Mouse (Mus musculus): Measurements from ENCODE around the gene Mfap1b. TPM values are rescaled to one million over a fixed set of nuclear protein-coding genes. Genes with fewer than 3 reads are reported as not detected.
A peak's percentile ranks its signal among the peaks of the same experiment; 100 is the strongest.

The Mfap1b gene
- polyA plus RNA-seq, 1 experiment from 2014 or later: 74.3 TPM

- Histone ChIP-seq H3K4me3 (peak within 1 kb of the TSS; percentile 78), H3K4me2 (peak within 1 kb of the TSS; percentile 75), H3K36me3 (peaks cover 47% of the 10 kb centered on the region), H3K9me3 (no peaks in the 10 kb centered on the region), H3K4me1 (replicated peaks) (peaks cover 21% of the 10 kb centered on the region), H3K27me3 (no peaks in the 10 kb centered on the region), H3K9ac (peak within 1 kb of the TSS; percentile 90), H3K27ac (replicated peaks) (peak within 1 kb of the TSS; percentile 80)
- peak; percentile 93 for ATAC-seq (ENCODE audit: low read depth)
- 5% methylated on average over 41 of the region's 41 CpGs for WGBS
Measured at GRCm38 (mm10) chr2:121456692-121457642, 16.9 kb downstream of the Mfap1b start, which contains the start of gene Serinc4. Gene Serinc4 (minus strand): TSS chr2:121456781.

- WGBS: 86% methylated on average over 5 of the region's 5 CpGs
- no peaks in the 10 kb centered on the region for H3K27me3 ChIP-seq
- no peak overlapping the region for H3K9ac ChIP-seq
- H3K9me3 ChIP-seq: no peaks in the 10 kb centered on the region
- H3K4me1 ChIP-seq (replicated peaks): peaks cover 31% of the 10 kb centered on the region
- H3K4me2 ChIP-seq: no peak overlapping the region
- no peak for ATAC-seq (ENCODE audit: low read depth)
- H3K36me3 ChIP-seq: peaks cover 47% of the 10 kb centered on the region
- H3K4me3 ChIP-seq: no peak overlapping the region
- H3K27ac ChIP-seq (replicated peaks): no peak overlapping the region
Measured at GRCm38 (mm10) chr2:121455534-121455933, 18.3 kb downstream of the Mfap1b start.

- Histone ChIP-seq H3K9ac (no peak overlapping the region), H3K9me3 (no peaks in the 10 kb centered on the region), H3K27ac (replicated peaks) (no peak overlapping the region), H3K4me1 (replicated peaks) (peaks cover 37% of the 10 kb centered on the region), H3K27me3 (no peaks in the 10 kb centered on the region), H3K4me3 (no peak overlapping the region), H3K36me3 (peaks cover 31% of the 10 kb centered on the region), H3K4me2 (no peak overlapping the region)
- 92% methylated on average over 6 of the region's 6 CpGs for WGBS
- no peak for ATAC-seq (ENCODE audit: low read depth)
Measured at GRCm38 (mm10) chr2:121453917-121454316, 19.9 kb downstream of the Mfap1b start.

DNA sequence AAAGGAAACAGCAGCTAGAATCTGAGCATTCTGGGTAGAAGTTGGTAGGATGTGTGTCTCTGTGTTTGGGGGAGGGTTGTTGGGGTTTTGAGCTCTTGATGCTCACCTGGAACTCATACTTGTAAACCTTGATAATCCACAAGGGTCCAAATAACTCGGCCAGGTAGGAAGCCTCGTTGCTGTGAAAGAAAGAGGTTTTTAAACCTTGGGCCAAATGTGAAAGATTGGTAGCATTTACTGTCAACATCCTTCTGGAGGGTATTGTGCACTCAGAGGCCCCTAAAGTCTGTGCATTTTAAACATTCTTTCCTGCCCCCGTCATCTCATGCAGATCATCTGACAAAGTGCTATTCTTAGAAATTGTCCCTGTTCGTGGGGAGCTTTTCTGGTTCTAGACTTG lies 20.9 kb downstream of the Mfap1b start, which contains the start of gene Hypk:
Gene Hypk (plus strand): TSS at position 301 of the 400 bp plus-strand sequence.
- peaks cover 38% of the 10 kb centered on the region for H3K4me1 ChIP-seq (replicated peaks)
- peaks cover 24% of the 10 kb centered on the region for H3K36me3 ChIP-seq
- ATAC-seq (ENCODE audit: low read depth): no peak
- no peak within 1 kb of the TSS for H3K9ac ChIP-seq
- 91% methylated on average over 4 of the region's 4 CpGs for WGBS
- H3K9me3 ChIP-seq: no peaks in the 10 kb centered on the region
- H3K27me3 ChIP-seq: no peaks in the 10 kb centered on the region
- no peak within 1 kb of the TSS for H3K27ac ChIP-seq (replicated peaks)
- no peak within 1 kb of the TSS for H3K4me2 ChIP-seq
- H3K4me3 ChIP-seq: no peak within 1 kb of the TSS

DNA sequence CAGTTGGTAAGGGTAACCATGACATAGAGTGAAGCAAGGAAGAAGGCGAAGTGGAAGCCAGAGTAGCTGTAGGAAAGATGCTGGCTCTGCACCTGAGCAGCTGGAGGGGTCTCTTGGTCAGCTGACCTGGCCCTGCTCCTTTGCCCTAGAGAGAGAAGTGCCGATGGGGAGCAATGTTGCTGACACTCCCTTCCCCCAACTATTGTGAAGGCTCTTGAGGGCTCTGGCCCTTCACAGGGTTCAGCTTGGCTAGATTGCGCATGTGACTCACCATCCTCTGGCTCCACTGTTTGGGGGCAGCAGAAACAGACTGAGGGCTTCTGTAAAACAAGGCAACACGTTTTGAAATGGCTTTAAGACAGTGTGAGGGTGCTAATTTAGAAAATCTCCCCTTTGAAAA lies 21.5 kb downstream of the Mfap1b start:
- 79% methylated on average over 4 of the region's 4 CpGs for WGBS
- H3K27ac ChIP-seq (replicated peaks): no peak overlapping the region
- H3K27me3 ChIP-seq: no peaks in the 10 kb centered on the region
- no peak overlapping the region for H3K4me3 ChIP-seq
- no peak for ATAC-seq (ENCODE audit: low read depth)
- no peaks in the 10 kb centered on the region for H3K9me3 ChIP-seq
- H3K4me2 ChIP-seq: no peak overlapping the region
- peaks cover 35% of the 10 kb centered on the region for H3K4me1 ChIP-seq (replicated peaks)
- peaks cover 24% of the 10 kb centered on the region for H3K36me3 ChIP-seq
- no peak overlapping the region for H3K9ac ChIP-seq

DNA sequence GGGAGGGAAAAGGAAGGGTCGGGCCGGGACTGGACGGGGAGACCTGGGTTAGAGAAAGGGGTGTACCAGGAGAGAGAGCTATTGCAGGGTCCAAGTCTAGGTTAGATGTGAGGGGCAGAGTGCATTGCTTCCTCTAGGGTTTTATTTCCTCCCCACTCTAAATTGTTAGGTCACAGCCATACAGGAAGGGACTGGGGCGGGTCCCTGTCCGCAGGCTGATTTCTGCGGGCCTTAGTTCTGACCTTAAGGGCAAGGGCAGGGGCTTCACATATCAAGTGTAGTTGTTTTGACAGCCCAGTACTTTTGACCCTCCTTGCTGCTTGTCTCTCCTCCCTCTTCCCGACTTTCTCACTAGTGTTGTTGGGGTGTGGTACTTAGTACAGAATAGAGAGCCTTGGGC lies 23.8 kb downstream of the Mfap1b start:
- Histone ChIP-seq H3K4me2 (peak overlapping the region; percentile 76), H3K4me3 (peak overlapping the region; percentile 97), H3K27ac (replicated peaks) (peak overlapping the region; percentile 98), H3K4me1 (replicated peaks) (peaks cover 29% of the 10 kb centered on the region), H3K9me3 (no peaks in the 10 kb centered on the region), H3K9ac (peak overlapping the region; percentile 94), H3K36me3 (peaks cover 24% of the 10 kb centered on the region), H3K27me3 (no peaks in the 10 kb centered on the region)
- peak; percentile 3; the same call in 1 of the 2 replicates for ATAC-seq (ENCODE audit: low read depth)
- WGBS: under 1% methylated on average over 7 of the region's 7 CpGs

- Histone ChIP-seq H3K27me3 (no peaks in the 10 kb centered on the region), H3K9ac (peak overlapping the region; percentile 94), H3K36me3 (peaks cover 24% of the 10 kb centered on the region), H3K4me3 (peak overlapping the region; percentile 97), H3K4me1 (replicated peaks) (peaks cover 29% of the 10 kb centered on the region), H3K27ac (replicated peaks) (peak overlapping the region; percentile 98), H3K9me3 (no peaks in the 10 kb centered on the region), H3K4me2 (peak overlapping the region; percentile 76)
- WGBS: under 1% methylated on average over 54 of the region's 54 CpGs
- ATAC-seq (ENCODE audit: low read depth): peak; percentile 68
Measured at GRCm38 (mm10) chr2:121449545-121450011, 24.3 kb downstream of the Mfap1b start.

DNA sequence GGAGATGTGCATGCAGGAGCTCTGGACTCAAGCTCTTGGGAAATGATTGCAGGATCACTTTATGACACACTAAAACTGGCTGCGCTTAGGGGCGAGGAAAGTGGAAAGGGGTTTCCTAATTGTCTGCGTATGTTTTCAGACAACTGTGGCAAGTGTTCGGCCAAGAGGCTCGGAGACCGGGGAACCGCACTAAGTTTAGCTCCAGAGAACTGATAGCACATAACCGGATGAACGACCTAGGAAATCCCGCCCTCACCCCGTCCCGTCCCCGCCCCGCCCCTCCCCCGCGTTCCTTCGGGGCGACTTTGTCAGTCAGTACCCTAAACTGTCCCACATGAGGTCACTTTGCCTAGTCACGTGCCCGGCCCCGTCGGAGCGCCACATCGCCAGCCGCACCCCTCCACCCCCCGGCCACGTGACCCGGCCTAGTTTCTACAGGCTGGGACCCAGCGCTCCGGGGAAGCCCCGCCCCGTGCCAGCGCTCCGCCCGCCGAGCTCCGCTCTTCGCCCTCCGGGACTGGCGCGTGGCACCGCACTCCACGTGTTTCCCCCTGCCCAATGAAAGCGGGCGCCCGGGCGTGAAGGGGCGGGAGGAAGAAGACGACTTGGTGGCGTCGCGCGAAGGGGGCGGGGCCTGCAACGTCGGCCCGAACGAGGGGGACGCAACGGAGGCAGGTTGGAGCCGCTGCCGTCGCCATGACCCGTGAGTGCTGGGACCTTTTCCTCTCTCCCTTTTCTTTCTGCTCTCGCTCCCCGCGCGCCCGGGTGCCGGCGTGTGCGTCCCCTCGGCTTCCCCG lies 24.9 kb downstream of the Mfap1b start, which contains the start of gene Serf2:
Gene Serf2 (plus strand): TSS at position 457 of the 797 bp plus-strand sequence.
- H3K4me2 ChIP-seq: peak within 1 kb of the TSS; percentile 76
- peaks cover 4% of the 10 kb centered on the region; the same call in 1 of the 2 replicates for H3K27me3 ChIP-seq
- peak; percentile 98 for ATAC-seq (ENCODE audit: low read depth)
- H3K4me3 ChIP-seq: peak within 1 kb of the TSS; percentile 97
- under 1% methylated on average over 73 of the region's 74 CpGs for WGBS
- no peaks in the 10 kb centered on the region for H3K9me3 ChIP-seq
- H3K4me1 ChIP-seq (replicated peaks): peaks cover 29% of the 10 kb centered on the region
- peaks cover 23% of the 10 kb centered on the region for H3K36me3 ChIP-seq
- peak within 1 kb of the TSS; percentile 94 for H3K9ac ChIP-seq
- peak within 1 kb of the TSS; percentile 98 for H3K27ac ChIP-seq (replicated peaks)

GRCm38 (mm10) chr2:121448136-121448535 lies 25.7 kb downstream of the Mfap1b start:
- H3K9ac ChIP-seq: peak overlapping the region; percentile 67
- no peaks in the 10 kb centered on the region for H3K9me3 ChIP-seq
- peak overlapping the region; percentile 76 for H3K4me2 ChIP-seq
- H3K4me3 ChIP-seq: peak overlapping the region; percentile 97
- WGBS: 19% methylated on average over 9 of the region's 9 CpGs
- H3K4me1 ChIP-seq (replicated peaks): peaks cover 30% of the 10 kb centered on the region
- peak overlapping the region; percentile 98 for H3K27ac ChIP-seq (replicated peaks)
- peaks cover 15% of the 10 kb centered on the region for H3K36me3 ChIP-seq
- H3K27me3 ChIP-seq: peaks cover 6% of the 10 kb centered on the region
- ATAC-seq (ENCODE audit: low read depth): no peak

GRCm38 (mm10) chr2:121447006-121447405 lies 26.9 kb downstream of the Mfap1b start:
- WGBS: 88% methylated on average over 3 of the region's 3 CpGs
- H3K27ac ChIP-seq (replicated peaks): no peak overlapping the region
- H3K9me3 ChIP-seq: no peaks in the 10 kb centered on the region
- no peak overlapping the region for H3K4me3 ChIP-seq
- H3K4me1 ChIP-seq (replicated peaks): peaks cover 38% of the 10 kb centered on the region
- peaks cover 18% of the 10 kb centered on the region for H3K27me3 ChIP-seq
- peaks cover 6% of the 10 kb centered on the region for H3K36me3 ChIP-seq
- ATAC-seq (ENCODE audit: low read depth): no peak
- H3K9ac ChIP-seq: no peak overlapping the region
- H3K4me2 ChIP-seq: no peak overlapping the region

GRCm38 (mm10) chr2:121446506-121446905 lies 27.4 kb downstream of the Mfap1b start:
- Histone ChIP-seq H3K4me2 (no peak overlapping the region), H3K4me1 (replicated peaks) (peaks cover 41% of the 10 kb centered on the region), H3K36me3 (peaks cover 4% of the 10 kb centered on the region), H3K27ac (replicated peaks) (no peak overlapping the region), H3K9ac (no peak overlapping the region), H3K27me3 (peaks cover 23% of the 10 kb centered on the region), H3K4me3 (no peak overlapping the region), H3K9me3 (no peaks in the 10 kb centered on the region)
- WGBS: 86% methylated on average over 4 of the region's 4 CpGs
- no peak for ATAC-seq (ENCODE audit: low read depth)
